Mouse (Mus musculus): ENCODE measurements around the gene Coil.

Coil gene

DNA sequence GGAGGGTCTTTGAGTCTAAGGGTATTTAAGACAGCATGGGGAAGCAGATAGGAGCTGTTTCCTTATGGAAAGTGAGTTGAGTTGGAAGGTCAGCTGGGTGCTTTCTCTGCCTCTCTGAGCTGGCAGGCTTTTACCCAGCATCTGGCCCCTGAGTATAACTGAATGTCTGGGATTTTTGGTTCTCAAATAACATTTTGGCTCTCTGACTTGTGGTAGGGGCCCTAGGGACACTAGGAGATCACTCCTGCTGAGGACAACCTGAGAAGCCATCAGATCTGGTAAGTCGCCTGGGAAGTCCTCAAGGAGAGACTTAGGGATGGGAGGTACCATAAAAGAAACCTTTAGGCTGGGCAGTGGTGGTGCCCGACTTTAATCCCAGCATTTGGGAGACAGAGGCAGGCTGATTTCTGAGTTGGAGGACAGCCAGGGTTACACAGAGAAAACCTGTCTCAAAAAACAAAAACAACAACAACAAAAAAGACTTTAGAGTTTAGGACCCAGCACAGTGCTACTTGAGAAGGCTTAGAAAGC, at the start of gene Coil:
Gene Coil (plus strand): TSS at position 51 of the 531 bp plus-strand sequence.
- peak in 1 of 2 experiments; percentile 52 for DNase-seq (ENCODE audit: low spot score in 2 of 2)

DNA sequence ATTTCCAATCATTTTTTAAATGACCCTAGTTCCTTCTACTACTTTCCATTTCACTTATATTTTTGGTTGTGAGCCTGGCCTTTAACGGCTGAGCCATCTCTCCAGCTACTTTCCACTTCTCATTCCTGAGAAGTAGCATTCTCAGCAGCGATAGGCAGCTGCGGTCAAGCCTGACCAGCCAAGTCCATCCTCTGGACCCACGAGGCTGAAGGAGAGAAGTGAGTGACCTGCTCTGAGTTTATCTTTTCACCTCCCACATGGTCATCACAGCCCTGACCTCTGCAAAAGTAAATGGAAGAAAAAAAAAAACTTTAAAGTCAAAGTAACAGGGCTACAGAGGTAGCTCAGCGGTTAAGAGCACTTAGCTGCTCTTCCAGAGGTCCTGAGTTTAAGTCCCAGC, 43.5 kb upstream of the Coil start:
- no peak for DNase-seq (ENCODE audit: low spot score in 2 of 2)

DNA sequence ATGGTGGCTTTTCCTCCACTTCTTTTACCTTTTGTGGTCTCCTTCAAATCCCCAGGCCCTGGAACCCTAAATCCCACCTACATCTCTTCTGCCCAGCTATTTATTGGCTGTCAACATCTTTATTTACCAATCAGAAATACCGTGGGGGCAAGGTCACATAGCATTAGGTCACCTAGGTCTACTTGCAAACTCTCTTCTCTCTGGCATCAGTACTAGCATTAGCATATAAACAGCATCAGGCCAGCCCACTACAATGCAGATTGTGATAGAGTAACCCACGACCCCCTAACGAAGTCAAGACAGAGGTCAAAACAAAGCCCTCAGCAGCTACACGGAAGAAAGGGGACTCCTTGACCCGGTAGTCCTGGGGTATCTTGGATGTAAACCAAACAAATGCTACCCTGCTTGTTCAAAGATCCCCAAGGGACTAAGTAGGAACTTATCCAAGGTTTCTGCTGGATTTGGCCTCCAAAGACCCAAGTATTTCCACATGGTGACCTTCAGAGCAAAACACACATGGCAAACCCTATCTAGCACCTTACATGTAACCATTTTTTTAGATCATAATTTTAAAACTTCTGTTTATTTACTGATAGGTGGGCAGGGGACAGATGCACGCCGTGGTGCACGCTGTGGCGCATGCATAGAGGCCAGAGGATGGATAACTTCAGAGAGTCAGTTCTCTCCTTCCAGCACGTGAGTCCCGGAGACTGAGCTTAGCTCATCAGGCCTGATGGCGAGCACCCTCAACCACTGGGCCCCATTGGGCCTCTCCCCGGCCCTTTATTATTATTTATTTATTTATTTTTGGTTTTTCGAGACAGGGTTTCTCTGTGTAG, 38.1 kb upstream of the Coil start:
- DNase-seq (ENCODE audit: low spot score in 2 of 2) = no peak

DNA sequence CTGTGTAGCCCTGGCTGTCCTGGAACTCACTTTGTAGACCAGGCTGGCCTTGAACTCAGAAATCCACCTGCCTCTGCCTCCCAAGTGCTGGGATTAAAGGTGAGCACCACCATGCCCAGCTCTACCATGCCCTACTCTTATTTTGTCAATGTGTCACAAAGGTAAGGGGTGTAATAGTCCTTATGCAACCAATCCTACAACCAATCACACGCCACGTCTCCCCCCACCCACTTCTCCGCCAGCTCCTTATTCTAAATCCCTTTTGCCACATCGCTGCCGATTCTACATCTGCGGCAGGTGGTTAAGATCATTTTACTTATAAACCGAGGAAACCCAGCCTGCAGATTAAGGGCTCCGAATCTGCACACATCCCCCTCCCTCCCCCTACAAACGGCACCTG, 37.0 kb upstream of the Coil start:
- no peak for DNase-seq (ENCODE audit: low spot score in 2 of 2)

GRCm38 (mm10) chr11:88934089-88935000, 35.7 kb upstream of the Coil start:
- DNase-seq (ENCODE audit: low spot score in 2 of 2) = peak in 1 of 2 experiments; percentile 51

DNA sequence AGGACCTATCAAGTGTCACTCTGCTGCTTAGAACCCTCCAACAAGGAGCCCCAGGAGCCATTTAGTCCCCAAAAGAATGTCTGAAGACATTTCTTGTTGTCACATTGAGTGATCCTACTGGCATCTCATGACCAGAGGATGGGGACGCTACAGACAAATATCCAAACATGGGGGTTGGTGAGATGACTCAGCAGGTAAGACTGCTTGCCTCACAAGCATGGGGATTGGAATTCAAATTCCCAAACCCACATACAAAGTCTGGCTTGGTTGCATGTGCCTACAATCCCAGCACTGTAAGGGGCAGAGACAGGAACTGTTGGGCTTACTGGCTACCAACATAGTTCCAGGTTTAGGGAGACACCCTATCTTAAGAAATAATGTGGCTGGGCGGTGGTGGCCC, 32.2 kb upstream of the Coil start:
- no peak for DNase-seq (ENCODE audit: low spot score in 2 of 2)

- no peak for DNase-seq (ENCODE audit: low spot score in 2 of 2)
Measured at GRCm38 (mm10) chr11:88938770-88939169, 31.3 kb upstream of the Coil start.

- DNase-seq (ENCODE audit: low spot score in 2 of 2) = no peak
Measured at GRCm38 (mm10) chr11:88939634-88940033, 30.4 kb upstream of the Coil start.

DNA sequence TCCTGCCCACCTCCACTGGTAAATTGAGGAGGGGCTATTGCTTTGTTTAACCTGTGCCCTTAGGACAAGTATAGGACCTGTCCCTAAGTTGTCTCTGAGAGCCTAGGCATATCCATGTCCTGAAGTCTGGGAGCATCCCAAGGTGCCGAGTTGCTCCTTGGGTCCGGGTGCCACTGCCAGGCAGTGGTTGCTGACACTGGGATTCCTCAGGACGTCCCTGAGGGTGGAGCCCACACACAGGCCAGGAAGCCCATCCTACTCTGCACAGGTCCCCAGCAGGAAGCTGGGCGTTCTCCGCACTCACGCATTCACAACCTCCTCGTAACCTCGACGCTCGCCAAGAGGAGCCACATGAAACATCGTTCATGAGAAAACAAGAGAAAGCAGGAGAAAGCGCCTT, 28.6 kb upstream of the Coil start:
- no peak for DNase-seq (ENCODE audit: low spot score in 2 of 2)

DNA sequence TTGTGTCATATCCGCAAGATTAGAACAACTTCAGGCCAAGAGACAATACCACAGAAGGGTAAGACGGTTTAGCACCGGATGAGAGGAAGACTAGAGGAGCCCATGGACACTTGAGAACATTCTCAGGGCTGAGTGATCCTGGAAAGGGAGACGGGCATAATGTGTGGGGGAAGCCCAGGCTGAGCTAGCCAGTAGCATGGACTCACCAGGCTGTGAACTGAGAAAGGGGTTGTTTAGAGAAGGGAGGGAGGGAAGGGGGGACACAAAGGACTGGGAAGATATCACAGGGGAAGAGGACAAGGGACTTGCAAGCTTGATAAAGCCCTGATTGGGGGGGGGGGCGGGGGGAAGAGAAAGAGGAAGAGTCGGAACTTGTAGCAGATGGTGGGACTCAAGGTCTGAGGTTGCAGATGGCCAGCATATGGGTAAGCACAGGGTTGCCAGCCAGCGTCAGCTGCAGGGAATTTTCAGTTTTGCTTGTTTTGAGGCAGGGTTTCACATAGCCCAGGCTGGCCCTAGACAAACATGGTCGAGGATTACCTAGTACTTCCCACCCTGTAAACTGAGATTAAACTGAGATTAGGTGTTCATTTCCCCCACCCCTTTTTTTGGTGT, 24.0 kb upstream of the Coil start:
- DNase-seq (ENCODE audit: low spot score in 2 of 2) = no peak

GRCm38 (mm10) chr11:88948896-88949295, 21.2 kb upstream of the Coil start:
- no peak for DNase-seq (ENCODE audit: low spot score in 2 of 2)

- DNase-seq (ENCODE audit: low spot score in 2 of 2) = no peak
Measured at GRCm38 (mm10) chr11:88949802-88950639, 20.0 kb upstream of the Coil start.

DNA sequence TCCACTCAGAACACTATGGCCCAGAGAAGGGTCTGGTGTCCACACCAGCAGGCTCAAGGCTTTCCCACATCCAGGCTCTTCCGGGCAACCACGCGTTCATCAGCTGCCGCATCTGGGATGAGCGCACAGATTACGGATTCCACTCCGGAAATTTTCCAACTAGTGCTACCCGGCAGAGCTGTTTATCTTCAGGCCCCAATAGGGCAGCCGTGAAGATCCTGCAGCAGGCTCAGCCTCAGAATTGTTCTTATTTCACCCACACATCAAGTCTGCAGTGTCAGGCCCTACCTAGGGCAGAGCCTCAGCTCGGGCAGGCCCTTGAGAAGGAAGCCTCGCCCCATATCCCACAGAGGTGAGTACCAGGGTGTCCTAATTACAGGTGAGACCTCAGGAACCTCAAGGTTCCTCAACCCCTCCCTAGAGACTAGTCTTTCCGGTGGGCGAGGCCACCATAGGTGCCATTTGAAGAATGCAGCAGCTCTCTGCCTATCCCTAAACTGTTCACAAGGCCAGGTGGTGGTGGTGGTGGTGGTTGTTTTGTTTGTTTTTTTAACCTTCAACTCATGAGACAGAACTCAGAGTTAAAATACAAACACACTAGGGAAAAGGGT, 19.3 kb upstream of the Coil start:
- no peak for DNase-seq (ENCODE audit: low spot score in 2 of 2)

DNA sequence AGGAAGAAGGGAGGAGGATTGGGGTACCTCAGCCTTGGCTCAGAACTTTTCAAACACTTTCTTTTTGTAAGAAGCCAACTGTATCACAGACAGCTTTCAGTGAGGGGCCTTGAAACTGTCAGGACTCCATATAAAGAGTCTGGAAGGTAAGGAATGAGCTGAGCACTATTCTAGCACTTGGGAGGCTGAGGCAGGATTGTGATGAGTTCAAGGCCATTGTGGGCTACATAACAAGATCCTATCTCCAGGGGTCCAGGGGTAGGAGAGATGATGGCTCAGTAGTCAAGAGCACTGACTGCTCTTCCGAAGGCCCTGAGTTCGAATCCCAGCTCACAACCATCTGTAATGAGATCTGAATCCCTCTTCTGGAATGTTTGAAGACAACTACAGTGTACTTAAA, 18.5 kb upstream of the Coil start:
- DNase-seq (ENCODE audit: low spot score in 2 of 2) = no peak

- no peak for DNase-seq (ENCODE audit: low spot score in 2 of 2)
Measured at GRCm38 (mm10) chr11:88952117-88952516, 17.9 kb upstream of the Coil start.

GRCm38 (mm10) chr11:88953582-88953981, 16.5 kb upstream of the Coil start:
- no peak for DNase-seq (ENCODE audit: low spot score in 2 of 2)

DNA sequence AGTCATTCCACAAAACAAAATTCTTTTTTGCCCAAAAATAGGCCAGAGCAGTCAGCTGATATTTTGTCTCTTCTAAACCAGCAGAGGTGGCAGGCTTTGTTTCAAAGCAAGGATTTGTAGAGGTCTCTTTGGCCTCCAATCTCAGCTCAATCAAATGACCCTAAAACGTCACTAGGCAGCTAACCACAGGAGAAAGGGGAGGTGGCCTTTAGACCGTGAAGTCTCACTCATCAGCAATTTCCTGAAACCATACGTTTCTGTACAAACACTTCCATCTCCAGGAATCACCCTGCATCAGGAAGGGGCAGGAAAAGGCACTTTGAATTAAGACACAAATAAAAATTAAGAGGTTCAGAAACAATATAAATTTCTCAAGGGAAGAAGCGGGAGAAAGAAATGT, 15.2 kb upstream of the Coil start:
- DNase-seq (ENCODE audit: low spot score in 2 of 2) = no peak

DNA sequence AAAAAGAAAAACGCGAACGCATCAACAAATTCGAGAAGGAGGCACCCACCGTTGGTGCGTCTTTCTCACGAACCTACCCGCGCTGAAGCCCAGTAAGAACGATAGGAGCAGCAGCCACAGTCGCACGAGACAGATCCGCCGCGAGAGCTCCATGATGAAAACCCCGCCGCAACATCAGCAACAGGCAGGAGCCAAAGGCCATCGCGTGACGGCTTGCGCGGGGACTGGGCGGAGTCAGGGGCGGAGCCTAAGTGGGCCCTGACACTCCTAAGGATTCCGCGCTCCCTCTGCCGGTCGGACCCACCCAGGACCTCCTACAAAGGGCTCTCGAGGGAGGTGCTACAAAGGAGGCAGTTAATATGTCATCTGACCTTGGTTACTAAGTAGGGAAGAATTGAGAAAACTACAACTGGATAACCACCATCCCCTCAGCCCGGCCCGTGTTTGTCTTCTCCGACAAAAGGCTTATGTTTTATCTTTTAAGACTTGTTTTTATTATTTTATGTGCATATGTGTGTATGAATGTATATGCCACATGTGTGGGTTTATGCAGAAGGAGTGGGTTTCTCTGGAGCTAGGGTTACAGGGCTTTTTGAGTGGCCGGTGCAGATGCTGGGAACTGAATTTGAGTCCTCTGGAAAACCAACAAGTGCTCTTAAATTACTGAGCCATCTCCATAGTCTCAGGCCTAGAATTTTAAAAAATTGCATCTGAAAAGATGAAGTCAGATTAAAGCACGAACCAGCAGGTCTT, 14.7 kb upstream of the Coil start, which contains the start of gene Scpep1:
Gene Scpep1 (minus strand): TSS at position 249 of the 753 bp plus-strand sequence.
- peak; percentile 96 for DNase-seq (ENCODE audit: low spot score in 2 of 2)

GRCm38 (mm10) chr11:88958851-88959250, 11.2 kb upstream of the Coil start:
- no peak for DNase-seq (ENCODE audit: low spot score in 2 of 2)

GRCm38 (mm10) chr11:88966881-88967361, 3.1 kb upstream of the Coil start, which contains the start of gene Elobl:
Gene Elobl, minus strand, starts transcription at chr11:88966931.
- DNase-seq (ENCODE audit: low spot score in 2 of 2) = no peak
